ENCODE assay signal across 1 mouse cellular context in the genomic region with DNA sequence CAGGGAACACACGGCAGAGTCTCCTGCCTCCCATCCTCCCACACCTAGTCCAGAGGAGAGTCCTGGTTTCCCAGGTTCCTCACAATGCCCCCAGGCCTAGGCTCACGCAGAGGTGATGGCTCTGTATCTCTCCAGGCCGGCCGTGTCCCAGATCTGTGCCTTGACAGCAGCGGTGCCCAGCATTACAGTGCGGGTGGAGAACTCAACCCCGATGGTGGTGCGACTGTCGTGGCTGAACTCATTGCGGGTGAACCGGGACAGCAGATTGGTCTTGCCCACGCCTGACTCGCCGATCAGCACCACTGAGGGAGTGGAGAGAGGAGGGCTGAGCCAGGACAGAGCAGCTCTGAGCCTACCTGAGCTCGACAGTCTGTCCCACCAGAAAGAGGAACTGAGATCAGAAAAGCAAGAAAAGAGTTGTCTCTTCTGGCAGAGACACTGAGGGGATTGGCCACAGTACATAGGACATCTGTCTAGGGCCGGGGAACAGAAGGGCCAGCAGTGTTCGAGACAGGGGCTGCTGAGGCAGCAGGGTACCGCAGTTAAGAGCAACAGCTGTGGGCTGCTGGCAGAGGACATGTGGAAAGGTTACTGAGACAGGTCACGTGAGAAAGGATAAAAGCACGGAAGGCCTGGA.
TF ChIP-seq lines count a peak whose summit lies in the region.

No protein-coding gene starts in this region.

TF ChIP-seq in ES-E14, 5 proteins besides CTCF, POLR2A, EP300 and RAD21 (continued from another document):
- TF ChIP-seq ZC3H11A (IDR thresholded peaks at IDR 0.05; ENCODE audit: borderline replicate concordance, low read depth, low read length) (no peak), MAFK (IDR thresholded peaks at IDR 0.05; ENCODE audit: insufficient read depth, low read depth, low read length) (no peak), HCFC1 (IDR thresholded peaks at IDR 0.05; ENCODE audit: borderline replicate concordance, insufficient read depth, low read length) (no peak)
